Mouse (Mus musculus): ENCODE measurements around the gene Ndufaf2. TPM values are rescaled to one million over a fixed set of nuclear protein-coding genes. Genes with fewer than 3 reads are reported as not detected.

The Ndufaf2 gene
- total and polyA plus RNA-seq, 2 experiments from 2014 or later = 14.8 to 72.0 TPM

DNA sequence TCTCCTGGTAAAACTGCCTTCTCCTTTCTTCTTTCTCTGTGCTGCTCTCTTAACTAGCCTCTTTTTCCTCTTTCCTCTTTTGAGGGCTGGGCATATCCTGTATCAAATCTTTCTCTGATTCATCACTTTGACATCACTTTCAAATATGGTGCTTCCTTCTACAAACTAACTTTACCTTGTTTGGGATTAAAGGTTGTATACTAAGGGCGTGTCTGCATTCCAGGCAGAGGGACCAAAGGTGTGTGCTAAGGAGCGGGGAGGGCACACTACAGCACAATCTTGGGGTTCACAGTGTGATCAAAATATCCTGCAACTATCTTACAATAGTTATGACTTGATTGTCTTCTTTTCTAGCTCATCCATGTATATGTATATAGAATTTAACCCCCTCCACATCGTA lies 112.4 kb downstream of the Ndufaf2 start:
- H3K9ac ChIP-seq (replicated peaks; ENCODE audit: low read length, poor library complexity, severe bottlenecking) = no peak overlapping the region
- TF ChIP-seq CTCF (IDR thresholded peaks at IDR 0.05) = no peak
- ATAC-seq (ENCODE audit: low FRiP score) (no peak), DNase-seq (ENCODE audit: low spot score) (no peak)
- H3K9me3 ChIP-seq (ENCODE audit: low read length) = no peaks in the 10 kb centered on the region
- H3K4me1 ChIP-seq (ENCODE audit: insufficient read depth, low read length) = peaks cover 10% of the 10 kb centered on the region; the same call in 1 of the 2 replicates
- H3K4me3 ChIP-seq (ENCODE audit: low read depth, low read length) = no peak overlapping the region
- WGBS = 100% methylated on average over 3 of the region's 3 CpGs
- H3K4me2 ChIP-seq (ENCODE audit: low read depth, low read length, poor library complexity, severe bottlenecking) = no peak overlapping the region
- H3K27me3 ChIP-seq (ENCODE audit: insufficient read depth, low read length) = no peaks in the 10 kb centered on the region
- no peak overlapping the region for H3K27ac ChIP-seq (ENCODE audit: low read depth, low read length)
- peaks cover 2% of the 10 kb centered on the region; the same call in 1 of the 2 replicates for H3K36me3 ChIP-seq (ENCODE audit: insufficient read depth, low read length)

DNA sequence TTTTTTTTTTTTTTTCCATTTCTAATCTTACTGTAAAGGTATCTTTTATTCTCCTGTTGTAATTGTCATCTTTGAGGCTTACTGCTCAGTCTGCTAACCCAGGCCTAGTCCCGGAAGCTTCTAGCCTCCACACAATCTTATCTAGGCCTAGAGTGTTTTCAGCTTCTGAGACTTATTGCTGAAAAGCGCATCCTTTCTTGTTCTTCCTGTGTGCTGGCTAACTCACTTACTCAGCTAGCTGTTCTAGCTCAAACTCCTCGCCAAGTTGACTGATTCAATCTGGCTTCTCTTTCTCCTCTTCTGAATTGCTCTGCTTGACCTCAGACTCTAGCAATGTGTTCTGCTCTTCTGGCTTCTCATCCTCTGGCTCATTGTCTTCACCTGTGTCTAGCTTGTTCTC lies 112.8 kb downstream of the Ndufaf2 start:
- peaks cover 2% of the 10 kb centered on the region; the same call in 1 of the 2 replicates for H3K36me3 ChIP-seq (ENCODE audit: insufficient read depth, low read length)
- no peak overlapping the region for H3K9ac ChIP-seq (replicated peaks; ENCODE audit: low read length, poor library complexity, severe bottlenecking)
- H3K27me3 ChIP-seq (ENCODE audit: insufficient read depth, low read length) = no peaks in the 10 kb centered on the region
- H3K9me3 ChIP-seq (ENCODE audit: low read length) = no peaks in the 10 kb centered on the region
- H3K4me3 ChIP-seq (ENCODE audit: low read depth, low read length) = no peak overlapping the region
- ATAC-seq (ENCODE audit: low FRiP score) (no peak), DNase-seq (ENCODE audit: low spot score) (no peak)
- H3K4me1 ChIP-seq (ENCODE audit: insufficient read depth, low read length) = peaks cover 10% of the 10 kb centered on the region; the same call in 1 of the 2 replicates
- no peak overlapping the region for H3K27ac ChIP-seq (ENCODE audit: low read depth, low read length)
- H3K4me2 ChIP-seq (ENCODE audit: low read depth, low read length, poor library complexity, severe bottlenecking) = no peak overlapping the region
- no peak for TF ChIP-seq CTCF (IDR thresholded peaks at IDR 0.05)
- 91% methylated on average over 3 of the region's 3 CpGs for WGBS

DNA sequence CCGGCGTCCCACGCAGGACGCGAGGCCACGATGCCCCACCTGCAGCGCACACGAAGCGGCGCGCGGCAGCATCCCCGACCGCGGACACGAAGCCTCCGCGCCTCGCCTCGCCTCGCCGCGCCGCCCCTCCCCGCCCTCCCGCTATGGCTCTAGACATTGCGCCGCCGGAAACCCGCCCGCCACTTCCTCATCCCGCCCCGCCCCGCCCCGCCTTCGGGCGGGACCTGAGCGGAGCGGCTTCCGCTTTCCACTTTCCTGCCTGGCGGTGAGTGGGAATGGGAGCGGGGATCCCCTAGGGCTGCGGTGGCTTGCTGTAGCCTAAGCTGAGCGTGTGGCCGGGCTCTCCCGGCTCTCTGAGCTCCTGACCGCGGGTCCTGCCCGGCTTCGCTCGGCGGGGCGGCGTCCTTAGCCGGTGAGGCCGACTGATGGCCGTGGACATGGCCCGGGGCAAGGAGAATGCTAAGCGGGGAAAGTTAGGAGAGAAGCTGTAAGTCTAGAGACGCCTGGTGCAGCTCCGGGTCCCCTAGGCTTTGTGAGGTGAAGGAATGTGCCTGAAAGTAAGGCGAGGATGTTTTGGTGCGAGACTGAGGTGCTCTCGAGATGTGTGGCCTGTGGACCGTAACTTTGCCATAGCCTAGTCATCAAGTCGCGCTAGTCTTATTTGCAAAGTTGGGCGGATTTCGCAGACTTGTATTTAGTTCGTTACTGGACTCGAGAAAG lies 114.0 kb downstream of the Ndufaf2 start, which contains the start of gene Smim15:
Smim15 (plus strand) TSS at position 225 of the 720 bp plus-strand sequence.
- peaks cover 2% of the 10 kb centered on the region; the same call in 1 of the 2 replicates for H3K36me3 ChIP-seq (ENCODE audit: insufficient read depth, low read length)
- peak within 1 kb of the TSS; percentile 75 for H3K4me2 ChIP-seq (ENCODE audit: low read depth, low read length, poor library complexity, severe bottlenecking)
- no peaks in the 10 kb centered on the region for H3K27me3 ChIP-seq (ENCODE audit: insufficient read depth, low read length)
- peak within 1 kb of the TSS; percentile 61 for H3K4me3 ChIP-seq (ENCODE audit: low read depth, low read length)
- H3K9ac ChIP-seq (replicated peaks; ENCODE audit: low read length, poor library complexity, severe bottlenecking) = peak within 1 kb of the TSS; percentile 64
- DNase-seq (ENCODE audit: low spot score) (peak; percentile 94), ATAC-seq (ENCODE audit: low FRiP score) (peak; percentile 95)
- TF ChIP-seq CTCF (IDR thresholded peaks at IDR 0.05) = no peak
- under 1% methylated on average over 49 of the region's 71 CpGs for WGBS
- peaks cover 10% of the 10 kb centered on the region; the same call in 1 of the 2 replicates for H3K4me1 ChIP-seq (ENCODE audit: insufficient read depth, low read length)
- no peaks in the 10 kb centered on the region for H3K9me3 ChIP-seq (ENCODE audit: low read length)
- H3K27ac ChIP-seq (ENCODE audit: low read depth, low read length) = peak within 1 kb of the TSS; percentile 72

DNA sequence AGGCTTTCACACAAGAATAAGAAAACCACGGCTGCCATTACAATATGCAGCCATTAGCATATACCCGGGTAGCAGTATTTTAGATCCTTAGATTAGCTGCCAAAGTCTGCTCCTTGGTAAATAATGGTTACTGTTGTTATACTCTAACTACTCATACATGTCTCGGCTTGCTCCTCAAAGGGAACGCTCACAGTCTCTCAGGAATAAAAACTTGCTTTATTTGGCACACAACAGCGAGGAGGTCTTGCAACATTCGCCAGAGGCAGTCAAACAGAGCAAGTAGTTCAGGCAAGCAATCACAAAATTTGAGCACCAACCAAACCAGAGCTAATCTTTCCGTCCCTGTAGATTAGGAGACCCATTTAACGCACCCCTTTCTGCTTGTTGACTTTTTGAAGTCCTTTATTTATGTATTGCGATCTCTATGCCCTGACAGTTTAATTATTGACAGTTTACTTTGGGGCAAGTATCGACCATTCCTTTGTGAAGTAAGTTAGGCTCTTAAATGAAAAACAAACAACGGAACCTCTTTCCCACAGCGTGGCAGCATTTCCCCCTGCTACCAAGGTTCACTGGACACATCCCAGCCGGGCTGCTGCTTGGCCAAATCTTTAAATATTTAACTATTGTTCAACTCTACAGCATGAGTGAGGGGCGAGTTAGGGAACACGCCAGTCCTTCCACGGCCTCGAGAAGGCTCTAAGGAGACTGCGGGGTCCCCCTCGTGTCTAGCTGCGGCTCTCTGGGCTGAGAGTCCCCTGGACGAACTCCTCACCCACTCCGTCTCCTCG lies 114.8 kb downstream of the Ndufaf2 start:
- WGBS = 1% methylated on average over 23 of the region's 23 CpGs

DNA sequence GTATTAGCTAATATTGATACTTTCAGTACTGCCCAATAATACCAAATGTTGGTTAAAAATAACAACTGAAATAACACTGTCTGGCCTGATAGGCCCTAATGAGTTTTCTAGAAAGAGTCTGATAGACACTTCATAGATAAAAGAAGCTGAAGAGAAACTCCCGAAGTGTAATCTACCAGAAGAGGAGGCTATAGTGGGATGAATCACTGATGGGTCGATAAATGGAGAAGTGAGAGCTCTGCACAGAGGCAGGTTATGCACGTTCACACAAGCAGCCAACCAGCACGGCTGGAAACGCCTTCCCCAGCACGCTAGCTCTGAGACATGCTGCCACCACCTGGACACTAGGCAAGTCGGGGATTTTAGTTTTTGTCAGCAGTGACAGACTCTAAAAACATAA lies 117.1 kb downstream of the Ndufaf2 start:
- WGBS = 2% methylated on average over 7 of the region's 7 CpGs
- TF ChIP-seq CTCF (IDR thresholded peaks at IDR 0.05) = peak; percentile 81
- Histone ChIP-seq H3K27ac (ENCODE audit: low read depth, low read length) (no peak overlapping the region), H3K27me3 (ENCODE audit: insufficient read depth, low read length) (no peaks in the 10 kb centered on the region), H3K9ac (replicated peaks; ENCODE audit: low read length, poor library complexity, severe bottlenecking) (no peak overlapping the region), H3K4me3 (ENCODE audit: low read depth, low read length) (no peak overlapping the region), H3K4me2 (ENCODE audit: low read depth, low read length, poor library complexity, severe bottlenecking) (0 out of 2 replicates have a peak overlapping the region, but pooled peaks have one; percentile 24), H3K4me1 (ENCODE audit: insufficient read depth, low read length) (peaks cover 10% of the 10 kb centered on the region; the same call in 1 of the 2 replicates), H3K36me3 (ENCODE audit: insufficient read depth, low read length) (no peaks in the 10 kb centered on the region), H3K9me3 (ENCODE audit: low read length) (no peaks in the 10 kb centered on the region)
- ATAC-seq (ENCODE audit: low FRiP score) (no peak), DNase-seq (ENCODE audit: low spot score) (peak; percentile 86)

More for the DNA sequence above, 114.8 kb downstream of the Ndufaf2 start:
- DNase-seq (ENCODE audit: low spot score) (peak; percentile 61), ATAC-seq (ENCODE audit: low FRiP score) (peak; percentile 73; the same call in 1 of the 2 replicates)
- no peaks in the 10 kb centered on the region for H3K9me3 ChIP-seq (ENCODE audit: low read length)
- peaks cover 2% of the 10 kb centered on the region; the same call in 1 of the 2 replicates for H3K36me3 ChIP-seq (ENCODE audit: insufficient read depth, low read length)
- H3K9ac ChIP-seq (replicated peaks; ENCODE audit: low read length, poor library complexity, severe bottlenecking) = peak overlapping the region; percentile 64
- H3K4me2 ChIP-seq (ENCODE audit: low read depth, low read length, poor library complexity, severe bottlenecking) = peak overlapping the region; percentile 75
- H3K4me3 ChIP-seq (ENCODE audit: low read depth, low read length) = peak overlapping the region; percentile 61
- TF ChIP-seq CTCF (IDR thresholded peaks at IDR 0.05) = no peak
- H3K27me3 ChIP-seq (ENCODE audit: insufficient read depth, low read length) = no peaks in the 10 kb centered on the region
- H3K4me1 ChIP-seq (ENCODE audit: insufficient read depth, low read length) = peaks cover 10% of the 10 kb centered on the region; the same call in 1 of the 2 replicates
- peak overlapping the region; percentile 72 for H3K27ac ChIP-seq (ENCODE audit: low read depth, low read length)

Data from midbrain, postnatal 0 days (tissue).